Mouse (Mus musculus) neural tube, embryonic 13.5 days (tissue): ENCODE results near the gene Guk1. TPM values are rescaled to one million over a fixed set of nuclear protein-coding genes. Genes with fewer than 3 reads are reported as not detected.

ENCODE experiments used
- ATAC-seq: fragments of 200-750 bp; cut with Nextera tagmentation; 2 replicates; pipeline ENCODE4 v1.8.0; 2017; ENCODE audit warnings: low read depth, mild to moderate bottlenecking, moderate TSS enrichment, moderate library complexity
- H3K27ac ChIP-seq: fragments of 300-500 bp; sonication (generic); replicated peaks from 2 replicates; pipeline ENCODE4 v1.5.1; 2015; ENCODE audit warnings: moderate library complexity, mild to moderate bottlenecking, inconsistent platforms
- H3K27me3 ChIP-seq: fragments of 300-500 bp; sonication (generic); 2 replicates; pipeline ENCODE4 v1.6.1; 2015; ENCODE audit warnings: mild to moderate bottlenecking, inconsistent platforms
- H3K36me3 ChIP-seq: fragments of 300-500 bp; sonication (generic); 2 replicates; pipeline ENCODE4 v1.6.1; 2015; ENCODE audit warnings: mild to moderate bottlenecking, inconsistent platforms
- H3K4me1 ChIP-seq: fragments of 300-500 bp; sonication (generic); replicated peaks from 2 replicates; pipeline ENCODE4 v1.6.1; 2015; ENCODE audit warnings: inconsistent platforms
- H3K4me2 ChIP-seq: fragments of 300-500 bp; sonication (generic); 2 replicates; pipeline ENCODE4 v1.6.1; 2015; ENCODE audit warnings: inconsistent platforms, mild to moderate bottlenecking, moderate library complexity
- H3K4me3 ChIP-seq: fragments of 300-500 bp; sonication (generic); 2 replicates; pipeline ENCODE4 v1.5.1; 2015; ENCODE audit warnings: mild to moderate bottlenecking, inconsistent platforms
- H3K9ac ChIP-seq: fragments of 300-500 bp; sonication (generic); 2 replicates; pipeline ENCODE4 v1.6.1; 2015; ENCODE audit warnings: moderate library complexity, mild to moderate bottlenecking, inconsistent platforms
- H3K9me3 ChIP-seq: fragments of 300-500 bp; sonication (generic); 2 replicates; pipeline ENCODE4 v1.6.1; 2016; ENCODE audit warnings: inconsistent platforms
- WGBS: fragments of 180-500 bp; shearing (Covaris S2); methylation state at CpG from one replicate; pipeline ENCODE4 v1.1.7; 2015; 5-methylcytosine and 5-hydroxymethylcytosine counted together
- polyA plus RNA-seq: library from polyadenylated mRNA; unstranded; fragments of >200 nt; fragmentation: Nextera tagmentation; extraction: Ambion mirVana; gene quantifications from 2 replicates; pipeline ENCODE4 v1.2.1, GENCODE M21; 2015

Guk1 gene
- polyA plus RNA-seq, 1 experiment from 2014 or later: 191 TPM

DNA sequence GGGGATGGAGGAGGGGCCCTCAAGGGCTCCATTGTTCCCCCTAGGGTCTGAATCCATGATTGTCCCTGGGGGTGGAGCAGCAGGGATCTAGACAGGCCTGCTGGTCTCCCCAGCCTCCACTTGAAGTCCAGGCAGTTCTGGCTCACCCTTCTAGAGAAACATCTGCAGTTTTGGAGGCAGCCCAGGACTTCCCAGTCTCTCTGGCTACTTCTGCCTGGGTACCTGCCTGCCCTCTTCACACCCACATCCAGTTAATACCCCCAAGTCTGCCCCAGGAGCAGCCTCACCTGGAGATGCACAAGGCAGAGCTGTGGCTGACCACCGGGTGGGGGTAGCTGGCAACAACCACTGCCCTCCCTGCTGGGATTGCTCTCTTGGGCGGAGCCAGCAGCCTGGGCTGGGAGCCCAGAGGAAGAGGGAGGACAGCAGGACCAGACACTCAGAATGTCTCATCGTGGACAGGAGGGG lies 9.1 kb downstream of the Guk1 start, which contains the start of gene Gjc2:
Gjc2 (minus strand) TSS at position 350 of the 468 bp plus-strand sequence.
- H3K4me1 ChIP-seq: peaks cover 4% of the 10 kb centered on the region; the same call in 1 of the 2 replicates
- H3K27ac ChIP-seq: no peak within 1 kb of the TSS
- no peak within 1 kb of the TSS for H3K4me3 ChIP-seq
- WGBS: 42% methylated on average over 3 of the region's 3 CpGs
- H3K27me3 ChIP-seq: peaks cover 22% of the 10 kb centered on the region
- H3K4me2 ChIP-seq: no peak within 1 kb of the TSS
- H3K9ac ChIP-seq: no peak within 1 kb of the TSS
- H3K9me3 ChIP-seq: no peaks in the 10 kb centered on the region
- peaks cover 55% of the 10 kb centered on the region for H3K36me3 ChIP-seq
- no peak for ATAC-seq

DNA sequence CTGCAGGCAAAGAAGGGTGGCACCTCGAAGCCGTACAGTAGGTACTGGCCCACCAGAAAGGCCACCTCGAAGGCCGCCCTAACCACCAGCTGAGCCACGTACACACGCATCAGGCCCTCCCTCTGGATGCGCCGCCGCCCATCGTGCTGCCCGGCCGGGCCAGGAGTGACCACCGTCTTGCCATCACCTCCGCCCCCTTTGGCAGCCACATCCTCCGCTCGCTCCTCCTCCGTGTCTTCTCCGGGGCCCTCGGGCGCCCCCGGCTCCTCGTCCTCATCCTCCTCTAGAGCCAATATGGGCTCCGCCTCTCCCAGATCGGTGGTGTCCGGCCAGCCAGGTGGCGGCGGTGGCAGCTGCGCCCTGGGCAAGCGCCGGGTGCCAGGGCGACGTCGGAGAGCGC lies 15.1 kb downstream of the Guk1 start:
- WGBS: 9% methylated on average over 33 of the region's 34 CpGs
- Histone ChIP-seq H3K4me2 (no peak overlapping the region), H3K27me3 (peaks cover 77% of the 10 kb centered on the region), H3K4me1 (peaks cover 3% of the 10 kb centered on the region), H3K36me3 (0 out of 2 replicates have a peak, but pooled peaks cover 5% of the 10 kb centered on the region), H3K9me3 (no peaks in the 10 kb centered on the region), H3K4me3 (no peak overlapping the region; the same call in 1 of the 2 replicates), H3K27ac (no peak overlapping the region), H3K9ac (no peak overlapping the region)
- no peak for ATAC-seq

DNA sequence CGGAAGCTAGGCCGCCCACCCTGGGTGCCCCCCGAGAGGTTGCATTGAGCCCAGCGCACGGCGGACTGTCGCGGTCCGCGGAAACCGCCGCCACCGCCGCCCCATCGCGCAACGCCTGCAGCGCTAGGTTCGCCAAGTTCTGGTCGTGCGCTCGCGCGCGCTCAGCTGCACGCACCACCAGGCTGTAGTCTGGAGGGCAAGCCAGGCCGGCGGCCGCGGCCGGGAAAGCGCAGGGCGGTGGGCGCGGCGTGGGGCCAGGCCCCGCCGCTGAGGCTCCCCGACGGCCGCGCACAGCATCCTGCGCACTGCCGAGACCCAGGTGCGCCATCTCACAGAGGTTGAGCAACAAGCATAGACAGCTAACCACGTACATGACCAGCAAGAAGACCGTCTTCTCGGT lies 15.5 kb downstream of the Guk1 start:
- H3K4me2 ChIP-seq: no peak overlapping the region

DNA sequence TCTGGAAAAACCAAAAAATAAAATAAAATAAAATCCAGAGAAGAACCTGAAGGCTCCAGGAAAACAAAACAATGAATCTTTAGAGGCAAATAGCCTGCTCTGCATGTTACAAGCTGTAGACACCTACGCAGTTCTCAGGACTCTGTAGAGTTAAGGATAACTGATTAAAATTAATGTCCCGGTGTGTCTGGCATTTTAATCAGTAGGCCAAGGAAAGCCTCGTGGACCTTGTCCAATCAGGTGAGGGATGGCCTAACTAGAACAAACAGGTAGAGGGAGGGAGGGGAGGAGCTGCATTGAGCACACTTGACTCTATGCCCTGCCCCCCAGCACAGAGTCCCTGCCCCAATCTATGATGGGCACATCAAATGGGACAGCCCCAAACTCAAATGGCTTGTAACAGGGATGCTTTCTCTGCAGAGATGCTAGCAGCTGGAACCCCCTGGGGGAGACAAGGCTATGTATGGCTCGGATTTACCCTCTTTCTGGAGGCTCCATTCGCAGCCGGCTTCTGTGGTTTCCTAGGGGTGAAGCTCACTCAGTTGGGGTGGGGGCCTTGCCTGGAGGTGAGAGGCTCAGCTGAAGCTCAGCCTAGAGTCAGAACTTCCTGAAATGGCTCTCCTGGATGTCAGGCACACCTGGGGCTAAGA lies 17.7 kb downstream of the Guk1 start:
- no peak for ATAC-seq
- H3K9me3 ChIP-seq: no peaks in the 10 kb centered on the region
- no peak overlapping the region for H3K27ac ChIP-seq
- H3K4me3 ChIP-seq: no peak overlapping the region
- WGBS: 61% methylated on average over 6 of the region's 6 CpGs
- no peak overlapping the region for H3K9ac ChIP-seq
- H3K4me2 ChIP-seq: no peak overlapping the region
- H3K27me3 ChIP-seq: peaks cover 70% of the 10 kb centered on the region
- peaks cover 3% of the 10 kb centered on the region for H3K4me1 ChIP-seq
- no peaks in the 10 kb centered on the region for H3K36me3 ChIP-seq

More for the DNA sequence above, 15.5 kb downstream of the Guk1 start:
- Histone ChIP-seq H3K27me3 (peaks cover 77% of the 10 kb centered on the region), H3K9ac (no peak overlapping the region), H3K4me3 (peak overlapping the region; percentile 11; the same call in 1 of the 2 replicates), H3K9me3 (no peaks in the 10 kb centered on the region), H3K36me3 (0 out of 2 replicates have a peak, but pooled peaks cover under 1% of the 10 kb centered on the region), H3K27ac (no peak overlapping the region), H3K4me1 (peaks cover 3% of the 10 kb centered on the region)
- no peak for ATAC-seq
- WGBS: 3% methylated on average over 48 of the region's 48 CpGs

DNA sequence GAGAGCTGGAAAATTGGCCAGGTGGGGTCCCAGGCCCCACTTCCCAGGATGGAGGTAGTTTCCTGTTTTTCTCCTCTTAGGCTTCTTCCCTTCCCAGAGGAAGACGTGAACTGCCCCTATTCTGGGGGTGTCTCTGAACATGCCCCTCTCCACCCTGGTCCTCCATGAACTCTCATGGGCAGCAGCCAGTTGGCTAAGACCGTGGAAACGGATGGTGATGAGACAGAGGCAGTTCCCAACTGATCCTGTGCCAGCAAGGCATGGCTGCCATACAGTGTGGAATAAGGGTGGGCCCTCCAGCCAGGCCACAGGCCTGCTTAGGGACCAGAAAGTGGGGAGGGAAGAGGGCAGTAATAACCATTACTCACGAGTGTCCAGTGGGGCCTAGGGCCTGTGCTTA lies 21.5 kb downstream of the Guk1 start:
- WGBS: 69% methylated on average over 4 of the region's 4 CpGs
- H3K4me1 ChIP-seq: no peaks in the 10 kb centered on the region; the same call in 1 of the 2 replicates
- H3K36me3 ChIP-seq: no peaks in the 10 kb centered on the region
- no peak for ATAC-seq
- H3K4me3 ChIP-seq: no peak overlapping the region
- H3K27me3 ChIP-seq: peaks cover 32% of the 10 kb centered on the region
- no peak overlapping the region for H3K9ac ChIP-seq
- H3K9me3 ChIP-seq: no peaks in the 10 kb centered on the region
- H3K4me2 ChIP-seq: no peak overlapping the region
- H3K27ac ChIP-seq: no peak overlapping the region

DNA sequence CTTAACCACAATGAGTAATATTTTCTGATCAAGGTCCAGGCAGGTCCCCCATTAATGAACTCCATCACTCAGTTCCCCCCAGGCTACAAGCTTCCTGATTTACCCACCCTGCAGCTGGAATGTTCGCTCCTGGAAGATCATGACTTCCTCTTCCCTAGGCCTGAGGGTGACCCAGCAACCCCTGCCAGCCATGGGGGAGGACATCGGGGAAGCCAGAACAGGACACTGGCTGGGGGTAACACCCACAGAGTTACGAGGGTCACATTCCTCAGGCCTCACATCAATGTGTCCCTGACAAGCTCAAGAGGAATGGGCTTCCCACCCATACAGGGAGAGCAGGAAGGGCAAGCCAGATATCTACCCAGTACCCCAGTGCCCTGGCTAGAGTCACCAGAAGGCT lies 22.2 kb downstream of the Guk1 start:
- Histone ChIP-seq H3K36me3 (no peaks in the 10 kb centered on the region), H3K27ac (no peak overlapping the region), H3K4me3 (no peak overlapping the region), H3K27me3 (peaks cover 24% of the 10 kb centered on the region), H3K9me3 (no peaks in the 10 kb centered on the region), H3K4me1 (no peaks in the 10 kb centered on the region; the same call in 1 of the 2 replicates), H3K9ac (no peak overlapping the region), H3K4me2 (no peak overlapping the region)
- ATAC-seq: no peak
- 70% methylated on average over 3 of the region's 3 CpGs for WGBS

DNA sequence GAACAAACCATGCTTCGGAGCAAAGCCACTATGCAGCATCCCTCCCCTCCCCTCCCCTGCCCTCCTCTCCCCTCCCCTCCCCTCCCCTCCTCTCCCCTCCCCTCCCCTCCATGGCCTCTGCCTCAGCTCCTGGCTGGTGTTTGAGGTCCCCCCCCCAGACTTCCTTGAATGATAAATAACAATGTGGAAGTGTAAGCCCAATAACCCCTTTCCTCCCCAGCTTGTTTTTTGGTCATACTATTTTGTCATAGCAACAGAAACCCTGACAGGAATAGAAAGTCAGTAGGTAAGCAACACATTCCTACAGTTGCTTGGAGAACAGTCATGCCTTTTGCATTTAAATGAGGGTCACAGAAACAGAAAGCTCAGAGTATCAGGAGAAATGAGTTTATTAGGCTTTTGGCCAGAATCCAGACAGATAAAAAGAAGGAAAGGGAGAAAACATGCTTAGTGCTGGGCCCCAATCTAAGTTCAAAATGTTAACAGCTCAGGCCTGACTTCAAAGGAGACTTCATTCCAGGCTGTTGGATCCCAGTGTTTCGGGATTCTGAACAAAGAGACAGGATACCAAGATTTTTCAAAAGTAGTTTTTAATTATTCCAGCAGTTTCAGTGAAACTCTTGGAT lies 26.3 kb downstream of the Guk1 start:
- H3K4me1 ChIP-seq: peaks cover 22% of the 10 kb centered on the region
- H3K4me2 ChIP-seq: no peak overlapping the region
- no peak overlapping the region for H3K4me3 ChIP-seq
- H3K9ac ChIP-seq: no peak overlapping the region
- H3K27ac ChIP-seq: no peak overlapping the region
- no peak for ATAC-seq
- 51% methylated on average over 2 of the region's 2 CpGs for WGBS
- H3K9me3 ChIP-seq: no peaks in the 10 kb centered on the region
- no peaks in the 10 kb centered on the region for H3K27me3 ChIP-seq
- peaks cover 6% of the 10 kb centered on the region; the same call in 1 of the 2 replicates for H3K36me3 ChIP-seq

DNA sequence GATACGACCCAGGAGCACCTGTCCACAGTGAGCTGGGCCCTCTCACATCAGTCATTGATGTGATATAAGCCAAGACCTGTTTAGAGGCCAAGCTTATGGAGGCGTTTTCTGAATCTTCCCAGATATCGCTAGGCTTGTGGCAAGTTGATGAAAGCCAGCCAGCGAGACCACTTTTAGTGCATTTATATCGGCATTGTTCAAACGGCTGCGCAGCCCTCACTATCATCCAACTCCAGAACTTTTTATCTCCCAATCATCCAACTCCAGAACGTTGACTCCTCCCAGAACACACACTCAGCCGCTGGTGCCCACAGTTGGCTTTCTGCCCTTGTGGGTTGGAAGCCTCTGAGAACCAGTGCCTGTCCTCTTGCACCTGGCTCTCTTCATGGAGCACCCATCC lies 27.6 kb downstream of the Guk1 start:
- no peak overlapping the region for H3K9ac ChIP-seq

DNA sequence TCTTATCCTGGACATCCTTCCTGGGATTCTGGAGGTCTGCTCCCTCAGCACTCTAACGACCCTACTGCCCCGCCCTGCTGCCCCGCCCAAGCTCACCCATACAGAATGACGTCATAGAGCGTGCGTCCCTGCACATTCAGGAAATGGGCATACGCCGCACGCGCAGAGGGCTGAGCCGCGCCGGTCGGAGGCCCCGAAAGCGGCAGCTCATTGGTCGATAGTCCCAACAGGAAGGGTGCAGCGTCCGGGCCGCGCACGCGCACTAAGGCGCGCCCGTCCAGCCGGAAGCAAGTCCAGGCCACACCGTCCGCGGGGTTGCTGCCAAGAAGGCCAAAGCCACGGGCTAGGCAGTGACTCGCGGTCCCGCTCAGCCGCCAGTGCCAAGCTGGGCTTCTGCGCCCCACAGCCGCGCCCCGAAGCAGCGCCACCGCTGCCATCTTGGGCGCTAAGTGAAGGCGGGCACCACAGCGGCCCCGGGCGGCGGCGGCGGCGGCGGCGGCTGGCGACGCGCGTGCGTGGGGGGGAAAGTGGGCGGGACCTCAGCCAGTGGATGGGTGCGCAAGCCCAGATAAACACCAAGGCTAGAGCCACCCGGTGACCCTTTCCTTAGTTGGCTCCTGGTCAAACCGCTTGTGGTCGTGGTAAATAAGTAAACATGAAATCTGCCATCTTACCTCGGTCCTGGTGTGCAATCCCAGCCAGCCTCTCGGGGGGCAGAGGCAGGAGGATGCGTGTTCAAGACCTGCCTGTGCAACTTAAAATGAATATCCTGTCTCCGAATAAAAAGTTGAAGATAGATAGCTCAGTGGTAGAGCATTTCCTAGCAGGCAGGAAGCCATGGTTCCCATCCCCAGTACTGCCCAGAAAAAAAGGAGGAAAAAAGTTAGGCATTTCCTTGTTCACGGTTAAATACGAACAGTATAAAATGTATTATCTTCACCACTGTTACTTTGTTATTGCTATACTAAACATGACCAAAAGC lies 28.5 kb downstream of the Guk1 start, which contains the start of gene Iba57:
Iba57 (minus strand) TSS at position 485 of the 982 bp plus-strand sequence.
- peak; percentile 98 for ATAC-seq
- H3K9ac ChIP-seq: peak within 1 kb of the TSS; percentile 78
- 3% methylated on average over 68 of the region's 68 CpGs for WGBS
- no peaks in the 10 kb centered on the region for H3K27me3 ChIP-seq
- peak within 1 kb of the TSS; percentile 69 for H3K4me2 ChIP-seq
- H3K27ac ChIP-seq: peak within 1 kb of the TSS; percentile 98
- no peaks in the 10 kb centered on the region for H3K9me3 ChIP-seq
- peaks cover 11% of the 10 kb centered on the region; the same call in 1 of the 2 replicates for H3K36me3 ChIP-seq
- peak within 1 kb of the TSS; percentile 58 for H3K4me3 ChIP-seq
- peaks cover 22% of the 10 kb centered on the region for H3K4me1 ChIP-seq

More for the DNA sequence above, 27.6 kb downstream of the Guk1 start:
- peak overlapping the region; percentile 58 for H3K4me3 ChIP-seq
- H3K9me3 ChIP-seq: no peaks in the 10 kb centered on the region
- peaks cover 22% of the 10 kb centered on the region for H3K4me1 ChIP-seq
- no peak for ATAC-seq
- H3K4me2 ChIP-seq: peak overlapping the region; percentile 69
- H3K36me3 ChIP-seq: peaks cover 8% of the 10 kb centered on the region; the same call in 1 of the 2 replicates
- H3K27ac ChIP-seq: peak overlapping the region; percentile 98; the same call in 1 of the 2 replicates
- WGBS: 84% methylated on average over 9 of the region's 9 CpGs
- no peaks in the 10 kb centered on the region for H3K27me3 ChIP-seq

DNA sequence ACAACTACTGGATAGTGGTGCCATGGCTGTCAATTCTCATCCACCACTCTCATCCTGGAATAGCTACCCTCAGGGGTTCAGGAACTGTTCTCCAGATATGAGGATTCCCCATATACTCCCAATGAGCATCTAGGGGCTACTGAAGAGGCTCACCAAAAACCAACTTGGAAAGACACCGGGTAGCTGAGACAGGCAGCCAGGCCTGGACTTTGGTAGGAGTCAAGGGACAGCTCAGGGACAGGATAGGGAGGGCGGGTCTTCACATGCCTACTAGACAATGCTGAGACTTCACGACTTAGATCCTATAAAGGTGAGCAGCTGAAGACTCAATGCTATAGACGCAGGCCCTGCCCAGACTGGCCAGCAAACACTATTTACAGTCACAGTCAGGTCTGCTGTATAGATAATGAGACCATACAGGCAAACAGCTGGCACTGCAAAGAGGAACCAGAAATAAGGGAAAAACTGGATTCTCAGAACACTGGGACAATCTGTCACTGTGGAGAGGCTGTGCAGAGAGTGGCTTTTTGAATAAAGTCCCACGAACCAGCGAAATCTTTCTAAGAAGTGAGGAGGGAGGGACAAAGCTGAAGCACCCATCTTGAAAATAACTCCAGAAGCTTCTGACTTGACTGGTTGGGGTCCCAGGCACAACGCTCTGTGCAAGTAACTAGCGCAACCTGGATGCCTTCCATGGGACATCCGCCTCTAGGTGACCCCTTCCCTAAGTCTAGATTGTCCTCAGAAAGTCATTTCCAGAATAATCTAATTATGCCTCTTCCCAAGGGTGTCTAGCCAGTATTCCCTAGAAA lies 29.4 kb downstream of the Guk1 start:
- Histone ChIP-seq H3K9ac (peak overlapping the region; percentile 78), H3K4me1 (peaks cover 22% of the 10 kb centered on the region), H3K4me2 (peak overlapping the region; percentile 69), H3K9me3 (no peaks in the 10 kb centered on the region), H3K27me3 (no peaks in the 10 kb centered on the region), H3K4me3 (peak overlapping the region; percentile 58), H3K36me3 (peaks cover 19% of the 10 kb centered on the region), H3K27ac (peak overlapping the region; percentile 98)
- peak; percentile 54; the same call in 1 of the 2 replicates for ATAC-seq
- 62% methylated on average over 9 of the region's 9 CpGs for WGBS

DNA sequence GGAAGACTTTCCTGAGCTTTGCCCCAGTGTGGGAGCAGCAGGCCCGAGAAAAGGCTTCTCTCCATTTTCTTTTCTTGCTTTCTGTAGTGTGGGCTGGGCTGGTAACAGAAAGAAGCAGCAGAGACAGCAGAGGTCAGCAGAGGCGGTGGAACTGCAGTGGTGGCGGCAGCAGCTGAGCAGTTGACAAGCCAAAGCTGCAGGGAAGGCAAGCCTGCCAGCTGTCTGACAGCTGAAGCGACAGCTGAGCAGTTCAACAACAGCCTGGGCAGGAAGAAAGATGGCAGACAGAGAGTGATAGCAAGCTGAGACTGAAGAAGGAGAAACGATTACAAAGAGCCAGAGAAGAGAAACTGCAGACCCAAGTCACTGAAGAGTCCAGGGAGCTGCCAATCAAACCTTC lies 30.6 kb downstream of the Guk1 start:
- Histone ChIP-seq H3K4me3 (no peak overlapping the region), H3K27ac (no peak overlapping the region), H3K9me3 (no peaks in the 10 kb centered on the region), H3K36me3 (peaks cover 31% of the 10 kb centered on the region), H3K4me1 (peaks cover 22% of the 10 kb centered on the region), H3K27me3 (no peaks in the 10 kb centered on the region), H3K4me2 (no peak overlapping the region), H3K9ac (no peak overlapping the region)
- 84% methylated on average over 5 of the region's 5 CpGs for WGBS
- no peak for ATAC-seq
